Mouse (Mus musculus): ENCODE results near the gene Greb1. TPM values are rescaled to one million over a fixed set of nuclear protein-coding genes. Genes with fewer than 3 reads are reported as not detected.

Gene Greb1
- polyA plus RNA-seq, 1 experiment: 0.64 TPM

GRCm38 (mm10) chr12:16731121-16731741 is 69.5 kb downstream of the Greb1 start:
- no peaks in the 10 kb centered on the region for H3K36me3 ChIP-seq (ENCODE audit: control insufficient read depth, insufficient read depth, low read length)
- no peaks in the 10 kb centered on the region for H3K27me3 ChIP-seq (ENCODE audit: control insufficient read depth, insufficient read depth, low read length)
- 58% methylated on average over 11 of the region's 11 CpGs for WGBS
- TF ChIP-seq CTCF (IDR thresholded peaks at IDR 0.05; ENCODE audit: extremely low read depth, insufficient read depth, insufficient read length, insufficient replicate concordance) (no peak), POLR2A (IDR thresholded peaks at IDR 0.05; ENCODE audit: low read depth, low read length) (no peak)
- no peak overlapping the region for H3K27ac ChIP-seq (ENCODE audit: insufficient read depth, low read length)
- no peak for DNase-seq (ENCODE audit: low read depth in 1 of 2, low spot score in 2 of 2)
- no peak overlapping the region for H3K4me3 ChIP-seq (ENCODE audit: extremely low read depth, insufficient read depth, insufficient read length)
- H3K4me1 ChIP-seq (ENCODE audit: control insufficient read depth, insufficient read depth, insufficient read length): no peaks in the 10 kb centered on the region

GRCm38 (mm10) chr12:16730196-16730595 is 70.5 kb downstream of the Greb1 start:
- Histone ChIP-seq H3K4me3 (ENCODE audit: extremely low read depth, insufficient read depth, insufficient read length) (no peak overlapping the region), H3K4me1 (ENCODE audit: control insufficient read depth, insufficient read depth, insufficient read length) (no peaks in the 10 kb centered on the region), H3K27ac (ENCODE audit: insufficient read depth, low read length) (no peak overlapping the region), H3K27me3 (ENCODE audit: control insufficient read depth, insufficient read depth, low read length) (no peaks in the 10 kb centered on the region), H3K36me3 (ENCODE audit: control insufficient read depth, insufficient read depth, low read length) (no peaks in the 10 kb centered on the region)
- TF ChIP-seq CTCF (IDR thresholded peaks at IDR 0.05; ENCODE audit: extremely low read depth, insufficient read depth, insufficient read length, insufficient replicate concordance) (no peak), POLR2A (IDR thresholded peaks at IDR 0.05; ENCODE audit: low read depth, low read length) (no peak)
- 91% methylated on average over 11 of the region's 11 CpGs for WGBS
- DNase-seq (ENCODE audit: low read depth in 1 of 2, low spot score in 2 of 2): no peak

- Histone ChIP-seq H3K27ac (ENCODE audit: insufficient read depth, low read length) (no peak overlapping the region), H3K36me3 (ENCODE audit: control insufficient read depth, insufficient read depth, low read length) (no peaks in the 10 kb centered on the region), H3K4me1 (ENCODE audit: control insufficient read depth, insufficient read depth, insufficient read length) (no peaks in the 10 kb centered on the region), H3K27me3 (ENCODE audit: control insufficient read depth, insufficient read depth, low read length) (no peaks in the 10 kb centered on the region), H3K4me3 (ENCODE audit: extremely low read depth, insufficient read depth, insufficient read length) (no peak overlapping the region)
- 86% methylated on average over 5 of the region's 5 CpGs for WGBS
- TF ChIP-seq CTCF (IDR thresholded peaks at IDR 0.05; ENCODE audit: extremely low read depth, insufficient read depth, insufficient read length, insufficient replicate concordance) (no peak), POLR2A (IDR thresholded peaks at IDR 0.05; ENCODE audit: low read depth, low read length) (no peak)
- no peak for DNase-seq (ENCODE audit: low read depth in 1 of 2, low spot score in 2 of 2)
Measured at GRCm38 (mm10) chr12:16728221-16728620, 72.5 kb downstream of the Greb1 start.

GRCm38 (mm10) chr12:16726229-16726628 is 74.5 kb downstream of the Greb1 start:
- DNase-seq (ENCODE audit: low read depth in 1 of 2, low spot score in 2 of 2): no peak
- Histone ChIP-seq H3K4me3 (ENCODE audit: extremely low read depth, insufficient read depth, insufficient read length) (no peak overlapping the region), H3K4me1 (ENCODE audit: control insufficient read depth, insufficient read depth, insufficient read length) (no peaks in the 10 kb centered on the region), H3K27ac (ENCODE audit: insufficient read depth, low read length) (no peak overlapping the region), H3K27me3 (ENCODE audit: control insufficient read depth, insufficient read depth, low read length) (no peaks in the 10 kb centered on the region), H3K36me3 (ENCODE audit: control insufficient read depth, insufficient read depth, low read length) (no peaks in the 10 kb centered on the region)
- TF ChIP-seq POLR2A (IDR thresholded peaks at IDR 0.05; ENCODE audit: low read depth, low read length) (no peak), CTCF (IDR thresholded peaks at IDR 0.05; ENCODE audit: extremely low read depth, insufficient read depth, insufficient read length, insufficient replicate concordance) (no peak)
- 69% methylated on average over 3 of the region's 3 CpGs for WGBS

GRCm38 (mm10) chr12:16723601-16724000 is 77.1 kb downstream of the Greb1 start:
- no peaks in the 10 kb centered on the region for H3K27me3 ChIP-seq (ENCODE audit: control insufficient read depth, insufficient read depth, low read length)
- H3K36me3 ChIP-seq (ENCODE audit: control insufficient read depth, insufficient read depth, low read length): no peaks in the 10 kb centered on the region
- 13% methylated on average over 3 of the region's 3 CpGs for WGBS
- TF ChIP-seq CTCF (IDR thresholded peaks at IDR 0.05; ENCODE audit: extremely low read depth, insufficient read depth, insufficient read length, insufficient replicate concordance) (no peak), POLR2A (IDR thresholded peaks at IDR 0.05; ENCODE audit: low read depth, low read length) (no peak)
- H3K27ac ChIP-seq (ENCODE audit: insufficient read depth, low read length): no peak overlapping the region
- H3K4me3 ChIP-seq (ENCODE audit: extremely low read depth, insufficient read depth, insufficient read length): no peak overlapping the region
- DNase-seq (ENCODE audit: low read depth in 1 of 2, low spot score in 2 of 2): no peak
- H3K4me1 ChIP-seq (ENCODE audit: control insufficient read depth, insufficient read depth, insufficient read length): no peaks in the 10 kb centered on the region

- no peaks in the 10 kb centered on the region for H3K36me3 ChIP-seq (ENCODE audit: control insufficient read depth, insufficient read depth, low read length)
- TF ChIP-seq POLR2A (IDR thresholded peaks at IDR 0.05; ENCODE audit: low read depth, low read length): no peak
- peak; percentile 68; the same call in 1 of the 2 replicates for TF ChIP-seq CTCF (IDR thresholded peaks at IDR 0.05; ENCODE audit: extremely low read depth, insufficient read depth, insufficient read length, insufficient replicate concordance)
- 32% methylated on average over 8 of the region's 8 CpGs for WGBS
- H3K27me3 ChIP-seq (ENCODE audit: control insufficient read depth, insufficient read depth, low read length): no peaks in the 10 kb centered on the region
- no peak overlapping the region for H3K27ac ChIP-seq (ENCODE audit: insufficient read depth, low read length)
- H3K4me1 ChIP-seq (ENCODE audit: control insufficient read depth, insufficient read depth, insufficient read length): no peaks in the 10 kb centered on the region
- DNase-seq (ENCODE audit: low read depth in 1 of 2, low spot score in 2 of 2): peak in 1 of 2 experiments; percentile 15
- no peak overlapping the region for H3K4me3 ChIP-seq (ENCODE audit: extremely low read depth, insufficient read depth, insufficient read length)
Measured at GRCm38 (mm10) chr12:16718660-16719315, 81.9 kb downstream of the Greb1 start.

GRCm38 (mm10) chr12:16717653-16718052 is 83.0 kb downstream of the Greb1 start:
- H3K4me1 ChIP-seq (ENCODE audit: control insufficient read depth, insufficient read depth, insufficient read length): no peaks in the 10 kb centered on the region
- DNase-seq (ENCODE audit: low read depth in 1 of 2, low spot score in 2 of 2): no peak
- no peaks in the 10 kb centered on the region for H3K27me3 ChIP-seq (ENCODE audit: control insufficient read depth, insufficient read depth, low read length)
- no peak overlapping the region for H3K27ac ChIP-seq (ENCODE audit: insufficient read depth, low read length)
- no peaks in the 10 kb centered on the region for H3K36me3 ChIP-seq (ENCODE audit: control insufficient read depth, insufficient read depth, low read length)
- H3K4me3 ChIP-seq (ENCODE audit: extremely low read depth, insufficient read depth, insufficient read length): no peak overlapping the region
- 53% methylated on average over 1 of the region's 1 CpGs for WGBS
- TF ChIP-seq POLR2A (IDR thresholded peaks at IDR 0.05; ENCODE audit: low read depth, low read length) (no peak), CTCF (IDR thresholded peaks at IDR 0.05; ENCODE audit: extremely low read depth, insufficient read depth, insufficient read length, insufficient replicate concordance) (peak; percentile 57; the same call in 1 of the 2 replicates)

All from spleen, adult 2 months (tissue).